In genomic region chr11:45200714-45201405, GRCm38 (mm10) we compare ENCODE assay signal across 15 mouse cellular contexts.
DNase-seq lines count a peak whose midpoint lies in the region; ATAC-seq and TF ChIP-seq lines count a peak whose summit lies in the region.
"Had no signal": no experiment of that assay in that cellular context is flagged by ENCODE, and none has a peak within 500 bp of the region (broad histone marks: within the 10 kb centered on the region; RNA-seq: fewer than 3 reads in every experiment).

No protein-coding gene starts in this region.

- H3K27me3 ChIP-seq in heart, embryonic 11.5 days (ENCODE audit: control insufficient read depth, insufficient read depth, low read length) = no peaks in the 10 kb centered on the region
- no peaks in the 10 kb centered on the region for H3K27me3 ChIP-seq in liver, embryonic 14.5 days (ENCODE audit: control insufficient read depth, insufficient read depth, low read length)
- H3K27me3 ChIP-seq: hindbrain, embryonic 12.5 days; intestine, embryonic 15.5 days had no signal

- 72% methylated on average over 9 of the region's 9 CpGs for WGBS in heart, embryonic 11.5 days (ENCODE audit: insufficient replicate concordance)
- 48% methylated on average over 9 of the region's 9 CpGs for WGBS in liver, embryonic 14.5 days (ENCODE audit: insufficient replicate concordance)

- no peak overlapping the region for H3K9ac ChIP-seq in heart, embryonic 11.5 days (ENCODE audit: low read depth, low read length)
- H3K9ac ChIP-seq in liver, embryonic 14.5 days (replicated peaks) = no peak overlapping the region
- H3K9ac ChIP-seq: hindbrain, embryonic 12.5 days; intestine, embryonic 15.5 days; lung, embryonic 14.5 days had no signal

- peak; percentile 92 for DNase-seq in heart, adult 11 months
- peak; percentile 3 to 13 (median 11) for DNase-seq in liver, embryonic 14.5 days (ENCODE audit: low read depth in 3 of 3, low spot score in 3 of 3)
- DNase-seq in liver = no peak
- peak; percentile 7 to 43 for DNase-seq in kidney, postnatal 36 days
- DNase-seq in skeletal muscle tissue, adult 2 months (ENCODE audit: low read depth, low spot score) = peak; percentile 76
- no peak for DNase-seq in cerebellum, postnatal 10 days
- DNase-seq: cerebellum, adult 9-10 months; lung, embryonic 14.5 days; right cerebral cortex, postnatal 14 days; thymus, adult 18-20 months had no signal

- no peaks in the 10 kb centered on the region for H3K4me1 ChIP-seq in heart, embryonic 11.5 days (ENCODE audit: control insufficient read depth, insufficient read depth, low read length)
- H3K4me1 ChIP-seq in liver, embryonic 14.5 days (replicated peaks; ENCODE audit: control insufficient read depth in 2 of 2, insufficient read depth in 2 of 2, low read length in 1 of 2) = peaks cover 0 to 3% of the 10 kb centered on the region in 2 experiments; a peak in 1 of 4 replicates
- H3K4me1 ChIP-seq: hindbrain, embryonic 12.5 days; intestine, embryonic 15.5 days had no signal

- no peaks in the 10 kb centered on the region for H3K36me3 ChIP-seq in heart, embryonic 11.5 days (ENCODE audit: control insufficient read depth, insufficient read depth, low read length)
- H3K36me3 ChIP-seq in liver, embryonic 14.5 days (replicated peaks; ENCODE audit: control insufficient read depth, insufficient read depth, low read depth) = no peaks in the 10 kb centered on the region
- H3K36me3 ChIP-seq: forebrain, embryonic 10.5 days; hindbrain, embryonic 12.5 days; intestine, embryonic 15.5 days had no signal

- H3K4me3 ChIP-seq in heart, embryonic 11.5 days (ENCODE audit: low read depth, low read length) = no peak overlapping the region
- no peak overlapping the region for H3K4me3 ChIP-seq in liver, embryonic 14.5 days (ENCODE audit: insufficient read depth in 1 of 2, low read depth in 2 of 2, low read length in 2 of 2)
- H3K4me3 ChIP-seq: forebrain, embryonic 10.5 days; hindbrain, embryonic 12.5 days; intestine, embryonic 15.5 days had no signal

- no peak for TF ChIP-seq EP300 in liver, embryonic 14.5 days (IDR thresholded peaks at IDR 0.05; ENCODE audit: low read depth)

- H3K9me3 ChIP-seq in heart, embryonic 11.5 days (replicated peaks; ENCODE audit: control insufficient read depth, low read length) = no peaks in the 10 kb centered on the region
- H3K9me3 ChIP-seq in liver, embryonic 14.5 days (ENCODE audit: control insufficient read depth, low read length) = no peaks in the 10 kb centered on the region
- H3K9me3 ChIP-seq: forebrain, embryonic 10.5 days; hindbrain, embryonic 12.5 days; intestine, embryonic 15.5 days had no signal

- no peak overlapping the region for H3K4me2 ChIP-seq in heart, embryonic 11.5 days
- H3K4me2 ChIP-seq in liver, embryonic 14.5 days (ENCODE audit: low read depth) = no peak overlapping the region
- H3K4me2 ChIP-seq: hindbrain, embryonic 12.5 days; intestine, embryonic 15.5 days; lung, embryonic 14.5 days had no signal

- ATAC-seq in heart, embryonic 11.5 days (replicated peaks; ENCODE audit: insufficient number of reproducible peaks, low FRiP score, low TSS enrichment) = no peak
- peak; percentile 26; the same call in 1 of the 2 replicates for ATAC-seq in liver, embryonic 14.5 days (ENCODE audit: insufficient read depth)
- ATAC-seq: CD4-positive, CD25-positive, alpha-beta regulatory T cell, adult 4 months; intestine, embryonic 15.5 days had no signal

- TF ChIP-seq CTCF in liver, embryonic 14.5 days (IDR thresholded peaks at IDR 0.05; ENCODE audit: low read depth) = no peak

- H3K27ac ChIP-seq in heart, embryonic 11.5 days (ENCODE audit: low read depth, low read length) = no peak overlapping the region
- H3K27ac ChIP-seq in liver, embryonic 14.5 days = no peak overlapping the region
- H3K27ac ChIP-seq: forebrain, embryonic 10.5 days; hindbrain, embryonic 12.5 days; intestine, embryonic 15.5 days had no signal

Comparison
In these comparisons a context has a peak if more than half of its experiments do, and no peak if none do; other contexts are left out.
1. DNase-seq: peak in heart, adult 11 months (single experiment), liver, embryonic 14.5 days (3 of 3), kidney, postnatal 36 days (2 of 2) and skeletal muscle tissue, adult 2 months (single experiment); none in liver (single experiment) and cerebellum, postnatal 10 days (0 of 2).